Mouse (Mus musculus) hindbrain, embryonic 12.5 days (tissue): ENCODE results near the gene Mpig6b. TPM values are rescaled to one million over a fixed set of nuclear protein-coding genes. Genes with fewer than 3 reads are reported as not detected.
A peak's percentile ranks its signal among the peaks of the same experiment; 100 is the strongest.

Source experiments
- ATAC-seq: fragments of 200-750 bp; cut with Nextera tagmentation; 2 replicates; pipeline ENCODE4 v1.8.0; 2017; ENCODE audit warnings: moderate TSS enrichment; ENCODE audit not compliant: low FRiP score
- H3K27ac ChIP-seq: fragments of 300-500 bp; sonication (generic); 2 replicates; pipeline ENCODE4 v1.5.1; 2016; ENCODE audit warnings: mild to moderate bottlenecking
- H3K27me3 ChIP-seq: fragments of 300-500 bp; sonication (generic); 2 replicates; pipeline ENCODE4 v1.6.1; 2016; ENCODE audit warnings: mild to moderate bottlenecking
- H3K36me3 ChIP-seq: fragments of 300-500 bp; sonication (generic); 2 replicates; pipeline ENCODE4 v1.6.1; 2016; ENCODE audit warnings: mild to moderate bottlenecking
- H3K4me1 ChIP-seq: fragments of 300-500 bp; sonication (generic); 2 replicates; pipeline ENCODE4 v1.6.1; 2016
- H3K4me2 ChIP-seq: fragments of 300-500 bp; sonication (generic); replicated peaks from 2 replicates; pipeline ENCODE4 v1.6.1; 2016; ENCODE audit warnings: mild to moderate bottlenecking
- H3K4me3 ChIP-seq: fragments of 300-500 bp; sonication (generic); 2 replicates; pipeline ENCODE4 v1.5.1; 2016; ENCODE audit warnings: mild to moderate bottlenecking
- H3K9ac ChIP-seq: fragments of 300-500 bp; sonication (generic); 2 replicates; pipeline ENCODE4 v1.6.1; 2016; ENCODE audit warnings: mild to moderate bottlenecking, moderate library complexity
- H3K9me3 ChIP-seq: fragments of 300-500 bp; sonication (generic); replicated peaks from 2 replicates; pipeline ENCODE4 v1.6.1; 2016; ENCODE audit warnings: mild to moderate bottlenecking
- WGBS: fragments of 180-500 bp; shearing (Covaris S2); methylation state at CpG from one replicate; pipeline ENCODE4 v1.1.7; 2016; 5-methylcytosine and 5-hydroxymethylcytosine counted together
- polyA plus RNA-seq: library from polyadenylated mRNA; unstranded; fragments of >200 nt; fragmentation: Nextera tagmentation; extraction: Ambion mirVana; gene quantifications from 2 replicates; pipeline ENCODE4 v1.2.1, GENCODE M21; 2016

The Mpig6b gene
- polyA plus RNA-seq, 1 experiment from 2014 or later, result 0.52 TPM

GRCm38 (mm10) chr17:35064378-35064877, 1.6 kb downstream of the Mpig6b start:
- Histone ChIP-seq H3K9me3 (no peaks in the 10 kb centered on the region), H3K4me2 (peak overlapping the region; percentile 57), H3K36me3 (peaks cover 28% of the 10 kb centered on the region), H3K27ac (no peak overlapping the region), H3K4me1 (peaks cover 43% of the 10 kb centered on the region), H3K9ac (no peak overlapping the region; the same call in 1 of the 2 replicates), H3K27me3 (peaks cover 52% of the 10 kb centered on the region), H3K4me3 (peak overlapping the region; percentile 25; the same call in 1 of the 2 replicates)
- ATAC-seq, result no peak
- 33% methylated on average over 10 of the region's 10 CpGs for WGBS

GRCm38 (mm10) chr17:35063466-35063865, 2.5 kb downstream of the Mpig6b start:
- Histone ChIP-seq H3K27ac (no peak overlapping the region), H3K4me3 (no peak overlapping the region), H3K4me1 (peaks cover 47% of the 10 kb centered on the region), H3K27me3 (peaks cover 52% of the 10 kb centered on the region), H3K9ac (no peak overlapping the region), H3K36me3 (peaks cover 28% of the 10 kb centered on the region), H3K9me3 (no peaks in the 10 kb centered on the region), H3K4me2 (no peak overlapping the region)
- WGBS, result 90% methylated on average over 3 of the region's 3 CpGs
- no peak for ATAC-seq

GRCm38 (mm10) chr17:35061299-35061698, 4.7 kb downstream of the Mpig6b start:
- no peaks in the 10 kb centered on the region for H3K9me3 ChIP-seq
- H3K9ac ChIP-seq, result no peak overlapping the region
- peaks cover 34% of the 10 kb centered on the region for H3K27me3 ChIP-seq
- H3K4me3 ChIP-seq, result peak overlapping the region; percentile 73; the same call in 1 of the 2 replicates
- peaks cover 50% of the 10 kb centered on the region for H3K4me1 ChIP-seq
- 83% methylated on average over 8 of the region's 8 CpGs for WGBS
- 0 out of 2 replicates have a peak overlapping the region, but pooled peaks have one; percentile 15 for H3K4me2 ChIP-seq
- H3K36me3 ChIP-seq, result peaks cover 29% of the 10 kb centered on the region
- no peak for ATAC-seq
- no peak overlapping the region for H3K27ac ChIP-seq

- H3K27ac ChIP-seq, result no peak overlapping the region
- H3K36me3 ChIP-seq, result peaks cover 34% of the 10 kb centered on the region
- H3K9me3 ChIP-seq, result no peaks in the 10 kb centered on the region
- ATAC-seq, result no peak
- peak overlapping the region; percentile 73 for H3K4me3 ChIP-seq
- peak overlapping the region; percentile 99 for H3K4me2 ChIP-seq
- 55% methylated on average over 22 of the region's 22 CpGs for WGBS
- H3K27me3 ChIP-seq, result peaks cover 30% of the 10 kb centered on the region
- H3K9ac ChIP-seq, result peak overlapping the region; percentile 89; the same call in 1 of the 2 replicates
- H3K4me1 ChIP-seq, result peaks cover 47% of the 10 kb centered on the region
These were observed 5.2 kb downstream of the Mpig6b start for GRCm38 (mm10) chr17:35060737-35061297.

GRCm38 (mm10) chr17:35060071-35060470, 5.9 kb downstream of the Mpig6b start:
- Histone ChIP-seq H3K9me3 (no peaks in the 10 kb centered on the region), H3K9ac (peak overlapping the region; percentile 89), H3K4me3 (peak overlapping the region; percentile 73), H3K27ac (no peak overlapping the region), H3K4me2 (peak overlapping the region; percentile 99), H3K27me3 (peaks cover 23% of the 10 kb centered on the region), H3K4me1 (peaks cover 40% of the 10 kb centered on the region), H3K36me3 (peaks cover 40% of the 10 kb centered on the region)
- no peak for ATAC-seq
- WGBS, result 27% methylated on average over 14 of the region's 14 CpGs

GRCm38 (mm10) chr17:35058911-35059892, 6.8 kb downstream of the Mpig6b start, which contains the start of gene Ddah2:
TSS of gene Ddah2 (plus strand) at chr17:35059035.
- peak within 1 kb of the TSS; percentile 99 for H3K4me2 ChIP-seq

GRCm38 (mm10) chr17:35058316-35058715, 7.7 kb downstream of the Mpig6b start:
- Histone ChIP-seq H3K9ac (peak overlapping the region; percentile 89), H3K4me1 (peaks cover 29% of the 10 kb centered on the region), H3K36me3 (peaks cover 52% of the 10 kb centered on the region), H3K27me3 (peaks cover 5% of the 10 kb centered on the region), H3K4me2 (peak overlapping the region; percentile 99), H3K9me3 (no peaks in the 10 kb centered on the region), H3K4me3 (peak overlapping the region; percentile 73), H3K27ac (peak overlapping the region; percentile 92; the same call in 1 of the 2 replicates)
- WGBS, result 65% methylated on average over 9 of the region's 9 CpGs
- ATAC-seq, result peak; percentile 6; the same call in 1 of the 2 replicates

More at GRCm38 (mm10) chr17:35058911-35059892, 6.8 kb downstream of the Mpig6b start, which contains the start of gene Ddah2:
- peak; percentile 91 for ATAC-seq
- peaks cover 46% of the 10 kb centered on the region for H3K36me3 ChIP-seq
- H3K27ac ChIP-seq, result peak within 1 kb of the TSS; percentile 92
- H3K27me3 ChIP-seq, result peaks cover 14% of the 10 kb centered on the region
- H3K9me3 ChIP-seq, result no peaks in the 10 kb centered on the region
- H3K4me3 ChIP-seq, result peak within 1 kb of the TSS; percentile 73
- peaks cover 31% of the 10 kb centered on the region for H3K4me1 ChIP-seq
- under 1% methylated on average over 57 of the region's 57 CpGs for WGBS
- H3K9ac ChIP-seq, result peak within 1 kb of the TSS; percentile 89

GRCm38 (mm10) chr17:35057090-35057489, 8.9 kb downstream of the Mpig6b start:
- Histone ChIP-seq H3K36me3 (peaks cover 42% of the 10 kb centered on the region), H3K4me2 (no peak overlapping the region), H3K27ac (no peak overlapping the region; the same call in 1 of the 2 replicates), H3K9ac (no peak overlapping the region), H3K4me3 (no peak overlapping the region), H3K27me3 (no peaks in the 10 kb centered on the region), H3K4me1 (peaks cover 35% of the 10 kb centered on the region), H3K9me3 (no peaks in the 10 kb centered on the region)
- WGBS, result 76% methylated on average over 3 of the region's 3 CpGs
- ATAC-seq, result no peak

- no peaks in the 10 kb centered on the region for H3K9me3 ChIP-seq
- WGBS, result 93% methylated on average over 7 of the region's 7 CpGs
- H3K4me1 ChIP-seq, result peaks cover 33% of the 10 kb centered on the region
- peaks cover 31% of the 10 kb centered on the region for H3K36me3 ChIP-seq
- no peak overlapping the region for H3K27ac ChIP-seq
- H3K4me3 ChIP-seq, result no peak overlapping the region
- ATAC-seq, result no peak
- no peak overlapping the region for H3K4me2 ChIP-seq
- H3K9ac ChIP-seq, result no peak overlapping the region
- no peaks in the 10 kb centered on the region for H3K27me3 ChIP-seq
These were observed 10.1 kb downstream of the Mpig6b start for GRCm38 (mm10) chr17:35055691-35056495.

GRCm38 (mm10) chr17:35052271-35052798, 13.6 kb downstream of the Mpig6b start:
- peak overlapping the region; percentile 79 for H3K4me2 ChIP-seq
- ATAC-seq, result 0 out of 2 replicates have a peak, but pooled peaks have one; percentile 3
- H3K36me3 ChIP-seq, result peaks cover 24% of the 10 kb centered on the region
- no peaks in the 10 kb centered on the region for H3K27me3 ChIP-seq
- H3K9ac ChIP-seq, result peak overlapping the region; percentile 79
- H3K4me3 ChIP-seq, result peak overlapping the region; percentile 55
- peak overlapping the region; percentile 93 for H3K27ac ChIP-seq
- 74% methylated on average over 12 of the region's 12 CpGs for WGBS
- H3K9me3 ChIP-seq, result no peaks in the 10 kb centered on the region
- peaks cover 40% of the 10 kb centered on the region for H3K4me1 ChIP-seq
